Mouse (Mus musculus) thymus, adult 18-20 months (tissue): Measurements from ENCODE around the gene Capn13.
"Not testable (repeated sequence)": the region's sequence is repeated elsewhere in the genome, so short reads cannot be mapped to it uniquely, and the experiment has no call there.

Experiments
- DNase-seq, 2 experiments: peaks; one replicate each; pipeline ENCODE4 v3.0.0; 2022; ENCODE audit warnings: mixed read lengths in 2 of 2

Gene Capn13

DNA sequence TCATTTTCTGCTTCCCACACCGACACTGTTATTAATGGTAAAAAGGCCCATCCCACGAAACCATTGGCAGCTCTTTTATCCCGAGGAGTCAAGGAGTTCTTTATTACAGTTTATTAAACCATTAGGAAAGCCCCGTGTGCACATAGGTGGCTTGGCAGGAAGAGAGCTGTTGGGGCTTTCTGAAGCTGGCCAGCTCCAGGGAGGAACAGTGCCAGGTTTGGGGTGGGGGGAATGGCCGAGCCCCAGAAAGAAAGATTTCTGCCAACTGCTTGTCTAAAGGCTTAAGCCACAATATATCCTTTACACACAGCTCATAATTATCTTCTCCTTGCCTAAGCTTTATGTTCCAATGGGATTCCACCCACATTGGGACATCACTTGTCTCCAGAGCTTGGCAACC is 71.6 kb downstream of the Capn13 start:
- no peak for DNase-seq

DNA sequence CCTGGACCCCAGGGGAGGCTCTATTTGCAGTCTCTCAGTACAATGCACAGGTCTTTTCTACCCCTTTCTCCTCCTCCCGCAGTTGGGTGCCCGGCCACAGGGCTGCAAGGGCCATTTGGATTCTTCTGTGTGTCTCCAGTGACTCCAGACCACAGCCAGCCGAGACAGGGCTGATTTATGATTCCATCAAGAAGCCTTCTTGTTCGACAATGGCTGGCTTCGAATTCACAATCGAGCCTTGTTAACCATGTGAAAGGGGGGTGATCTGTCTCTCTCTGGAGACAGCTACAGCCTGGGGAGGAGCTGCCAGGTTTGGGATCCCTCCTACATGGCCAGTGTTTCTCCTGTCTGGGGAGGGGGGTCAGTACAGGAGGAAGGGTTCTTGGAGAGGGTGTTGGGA is 75.4 kb downstream of the Capn13 start:
- no peak for DNase-seq

DNA sequence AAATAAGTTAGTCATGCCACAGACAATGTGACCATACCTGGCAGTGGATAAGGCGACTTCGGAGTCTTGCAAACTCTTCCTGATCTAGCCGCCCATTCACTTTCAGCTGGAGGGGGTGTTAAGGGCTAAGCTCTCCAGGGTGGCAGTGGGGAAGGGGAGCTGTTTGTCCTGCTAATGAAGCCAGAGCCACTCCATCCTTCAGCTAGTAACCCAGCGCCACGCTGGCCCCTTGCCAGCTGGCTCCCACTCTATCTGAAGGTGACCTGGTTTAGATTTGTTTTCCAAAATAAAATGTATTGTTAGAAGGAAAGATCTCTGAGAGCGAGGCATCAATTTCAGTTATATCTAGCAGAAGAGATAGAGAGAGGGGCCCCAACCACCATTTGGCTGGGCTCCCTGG is 75.9 kb downstream of the Capn13 start:
- no peak for DNase-seq

DNA sequence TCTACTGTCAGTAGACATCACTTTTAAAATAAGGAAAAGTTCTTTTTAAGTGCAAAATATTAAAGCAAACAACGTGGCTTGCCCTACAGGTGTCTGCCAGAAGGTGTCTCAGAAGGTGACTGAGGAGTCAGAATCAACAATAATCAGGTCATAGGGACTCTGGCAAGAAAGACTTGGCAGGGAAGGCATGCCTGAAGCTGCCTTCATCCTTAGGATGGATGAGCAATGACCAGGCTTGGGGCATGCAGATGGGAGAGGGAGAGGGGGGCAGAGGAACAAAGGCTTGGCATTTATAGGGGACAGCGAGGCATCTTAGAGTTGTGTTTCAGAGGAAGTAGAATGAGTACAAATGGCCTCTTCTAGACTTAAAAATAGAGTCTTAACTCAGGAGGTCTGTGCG is 76.7 kb downstream of the Capn13 start:
- DNase-seq = no peak

DNA sequence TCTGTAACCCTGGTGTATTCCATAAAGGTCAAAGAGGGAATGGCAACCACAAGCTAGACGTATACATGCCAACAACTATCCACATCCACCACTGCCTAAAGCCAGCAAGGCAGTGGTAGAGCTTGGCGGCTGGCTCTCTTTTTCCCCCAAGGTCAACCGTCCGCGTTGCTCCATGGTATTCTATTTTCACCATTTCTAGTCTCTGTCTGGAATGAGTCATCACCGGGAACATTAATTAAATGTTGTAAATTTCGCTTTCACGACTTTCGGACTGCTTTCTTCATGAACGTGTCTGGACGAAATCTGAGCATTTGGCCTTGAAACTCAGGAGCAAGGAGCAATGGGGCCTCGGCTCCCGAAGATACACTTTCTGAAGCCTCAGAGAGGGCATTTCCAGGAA is 85.9 kb downstream of the Capn13 start:
- no peak for DNase-seq

DNA sequence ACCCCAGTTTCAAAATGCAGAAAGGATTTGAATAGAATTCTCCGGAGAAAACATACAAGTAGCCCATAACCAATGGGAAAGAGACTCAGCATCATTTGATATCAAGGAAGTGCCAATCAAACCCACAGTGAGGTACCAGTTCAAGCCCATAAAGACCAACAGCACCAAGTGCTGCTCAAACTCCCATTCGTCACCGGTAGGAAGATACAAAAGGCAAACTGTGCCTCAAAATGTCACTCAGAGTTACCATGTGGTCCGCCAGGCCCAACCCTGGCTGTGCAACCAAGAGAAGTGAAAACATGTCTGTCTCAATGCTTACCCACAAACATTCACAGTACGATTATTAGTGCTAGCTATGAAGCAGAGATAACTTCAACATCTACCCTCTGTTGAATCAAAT is 89.2 kb downstream of the Capn13 start:
- DNase-seq = no peak

DNA sequence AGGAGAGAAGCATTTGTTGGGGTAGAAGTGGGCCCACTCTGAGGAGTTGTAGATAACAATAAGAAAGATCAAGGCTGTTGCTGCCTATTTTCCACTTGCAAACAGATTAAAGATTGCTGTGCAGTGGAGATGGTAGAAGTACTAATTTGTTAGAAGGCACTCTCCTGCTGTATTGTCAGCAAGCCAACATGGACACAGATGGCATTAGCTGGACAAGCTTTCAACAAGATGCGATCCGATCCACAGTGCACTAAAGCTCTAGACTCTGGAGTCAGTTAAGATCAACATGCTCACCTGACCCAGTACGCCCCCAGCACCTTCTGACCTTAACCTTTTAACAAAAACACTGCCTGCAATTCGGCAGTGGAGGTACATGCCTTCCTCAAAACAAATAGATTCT is 92.0 kb downstream of the Capn13 start:
- DNase-seq = no peak

DNA sequence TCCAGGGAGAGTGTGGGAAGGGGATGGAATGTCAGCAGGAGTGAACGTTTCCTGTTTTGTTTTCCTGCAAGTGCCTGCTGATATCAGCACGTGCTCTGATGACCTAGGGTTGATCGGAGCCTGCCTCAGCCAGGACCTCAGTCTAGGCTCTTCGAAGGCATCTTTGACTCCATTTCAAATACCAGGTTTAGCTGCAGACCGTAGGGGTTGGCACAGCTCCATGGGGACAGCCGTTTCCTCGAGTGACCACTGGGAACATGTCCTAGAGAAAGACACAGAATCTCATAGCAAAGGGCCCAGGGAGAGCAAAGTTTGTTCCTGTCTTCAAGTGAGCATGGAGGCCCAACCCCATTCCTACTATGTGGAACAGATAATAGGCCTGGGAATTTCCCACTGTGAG is 94.0 kb downstream of the Capn13 start:
- DNase-seq = no peak

DNA sequence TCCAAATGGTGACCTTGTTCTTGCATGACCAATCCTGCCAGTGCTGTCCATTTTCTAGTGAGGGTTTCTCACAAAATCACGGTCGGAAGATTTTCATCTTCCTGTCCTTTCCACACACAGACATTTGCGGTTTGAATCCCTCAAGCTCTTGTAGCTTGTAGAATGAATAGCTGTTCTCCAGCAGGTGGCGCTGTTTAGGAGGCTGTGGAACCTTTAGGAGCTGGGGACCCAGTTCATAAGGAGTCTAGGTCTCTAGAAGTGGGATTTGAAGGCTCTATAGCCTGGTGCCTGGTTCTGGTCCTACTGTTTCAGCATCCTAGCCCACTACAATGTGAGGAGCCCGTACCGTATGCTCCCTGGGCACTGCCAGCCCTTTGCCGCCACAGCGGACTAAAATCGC is 95.0 kb downstream of the Capn13 start:
- no peak for DNase-seq

DNA sequence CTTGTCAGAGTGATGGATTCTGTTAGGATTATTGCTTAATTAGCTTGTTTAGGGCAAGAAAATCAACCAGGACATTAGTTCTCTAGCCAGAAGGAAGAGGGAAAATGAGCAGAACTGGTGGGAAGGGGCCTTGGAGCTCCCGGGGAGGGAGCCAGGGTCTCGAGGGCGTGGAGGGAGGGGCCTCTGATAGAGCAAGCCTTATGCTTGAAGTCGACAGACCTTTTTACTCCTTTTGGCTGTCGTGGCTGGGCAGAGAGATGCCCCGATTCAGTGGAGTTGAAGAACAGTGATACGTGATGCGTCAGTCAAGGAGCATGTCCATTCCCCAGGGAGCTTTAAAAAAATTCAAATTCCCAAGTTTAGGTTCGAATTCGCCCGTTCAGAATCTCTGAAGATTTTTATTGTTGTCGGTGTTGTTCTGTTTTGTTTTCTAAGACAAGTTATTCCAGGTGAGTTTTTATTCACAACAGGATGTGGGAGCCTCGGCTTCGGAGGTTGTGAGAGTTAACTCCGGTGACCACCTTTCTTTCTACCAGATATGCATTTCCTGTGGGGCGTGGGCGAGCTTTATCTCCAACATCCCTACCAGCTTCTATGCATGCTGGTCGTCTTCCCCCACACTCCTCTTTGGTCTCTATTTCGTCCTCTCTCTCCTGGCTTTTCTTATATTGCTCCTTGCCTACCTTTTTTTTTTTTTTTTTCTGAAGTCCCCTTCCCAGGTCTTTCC is 96.4 kb downstream of the Capn13 start:
- no peak for DNase-seq

DNA sequence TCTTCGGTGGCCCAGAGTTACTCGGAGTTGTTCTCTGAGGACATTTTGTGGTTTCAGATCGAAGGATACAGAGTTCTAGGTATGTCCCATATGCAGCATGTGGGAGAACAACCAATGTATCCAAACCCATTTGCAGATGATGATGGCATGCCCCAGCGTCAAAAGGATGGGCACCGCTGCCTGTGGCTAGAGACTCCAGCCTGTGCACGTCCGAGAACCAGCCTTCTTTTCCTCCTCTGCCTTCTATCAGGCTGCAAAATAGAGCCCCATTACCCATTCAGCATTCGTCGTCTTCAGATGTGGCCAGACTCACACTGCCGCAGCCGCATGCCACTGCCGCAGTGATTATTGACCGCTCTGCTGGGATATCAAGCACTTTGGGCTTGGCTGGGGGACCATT is 97.0 kb downstream of the Capn13 start:
- no peak for DNase-seq

DNA sequence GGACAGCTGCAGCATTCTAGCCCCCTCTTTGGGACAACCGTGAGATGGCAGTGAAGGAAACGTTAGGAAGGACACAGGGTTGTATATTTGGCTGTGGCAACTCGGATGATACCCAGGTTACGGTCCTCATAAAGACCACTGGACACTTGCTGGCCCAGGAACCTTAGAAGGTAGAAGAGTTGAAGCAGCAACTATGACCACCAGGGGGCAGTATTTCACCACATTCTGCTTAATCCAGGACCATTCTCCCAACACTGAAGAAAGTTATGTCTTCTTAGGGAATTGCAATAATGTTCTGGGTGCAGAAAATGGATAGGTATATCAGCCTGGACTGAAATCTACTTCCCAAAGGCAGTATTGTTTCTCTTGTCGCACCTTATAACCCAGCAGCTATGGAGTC is 97.4 kb downstream of the Capn13 start:
- DNase-seq = no peak

DNA sequence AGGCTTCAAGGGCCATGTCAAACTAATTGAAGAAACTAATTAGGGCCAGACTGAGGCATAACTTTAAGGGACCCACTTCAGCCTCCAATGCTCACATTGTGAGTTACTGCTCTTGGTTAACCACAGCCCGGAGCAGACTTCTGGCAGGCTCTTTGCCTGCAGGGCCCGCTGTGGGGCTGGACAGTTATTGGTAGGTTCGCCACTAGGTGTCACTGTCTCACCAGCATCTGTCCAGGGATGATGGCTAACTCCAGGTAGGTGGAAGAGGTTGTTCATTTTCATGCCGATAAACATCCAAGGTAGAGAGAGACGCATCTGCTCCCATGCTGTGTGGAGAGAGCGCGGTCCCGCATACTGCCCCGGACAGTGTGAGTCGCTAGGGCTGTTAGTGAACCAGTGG is 98.6 kb downstream of the Capn13 start:
- DNase-seq = peak; percentile 66 to 71

DNA sequence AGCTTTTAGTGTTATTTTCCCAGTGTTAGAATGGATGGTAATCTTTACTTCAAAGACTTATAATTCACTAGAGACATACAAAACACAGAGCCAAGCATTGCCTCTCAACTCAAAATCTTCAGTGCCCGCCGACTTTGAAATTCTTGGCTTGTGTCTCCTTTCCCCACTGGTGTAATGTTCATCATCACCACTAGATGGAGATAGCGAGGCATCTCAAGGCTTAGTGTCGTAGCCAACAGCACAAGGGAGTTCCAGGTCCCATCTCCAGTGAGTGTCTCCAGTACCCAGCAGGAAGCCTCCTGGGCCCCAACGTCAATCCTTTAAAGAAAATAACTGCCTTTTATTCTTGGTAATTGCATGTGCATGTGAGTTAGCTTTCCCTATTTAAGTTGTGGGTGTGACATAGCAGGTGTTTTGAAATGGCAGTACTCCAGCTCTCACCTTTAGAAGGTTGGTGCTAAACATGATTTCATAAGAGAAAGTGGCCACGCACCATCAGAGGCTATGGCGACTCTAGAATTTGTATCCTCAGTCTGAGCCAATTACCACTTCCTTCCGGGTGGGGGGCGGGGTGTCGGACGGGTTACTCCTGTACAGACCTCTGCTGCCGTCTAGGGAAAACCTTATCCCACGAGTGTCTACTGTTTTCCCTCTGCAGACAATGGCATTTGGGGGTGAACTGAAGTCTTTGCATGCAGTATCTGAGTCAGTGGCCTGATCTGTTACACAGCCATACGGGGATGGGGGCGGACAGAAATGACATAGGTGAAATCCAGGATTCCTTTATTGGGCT is 99.2 kb downstream of the Capn13 start:
- peak in 1 of 2 experiments; percentile 31 for DNase-seq

DNA sequence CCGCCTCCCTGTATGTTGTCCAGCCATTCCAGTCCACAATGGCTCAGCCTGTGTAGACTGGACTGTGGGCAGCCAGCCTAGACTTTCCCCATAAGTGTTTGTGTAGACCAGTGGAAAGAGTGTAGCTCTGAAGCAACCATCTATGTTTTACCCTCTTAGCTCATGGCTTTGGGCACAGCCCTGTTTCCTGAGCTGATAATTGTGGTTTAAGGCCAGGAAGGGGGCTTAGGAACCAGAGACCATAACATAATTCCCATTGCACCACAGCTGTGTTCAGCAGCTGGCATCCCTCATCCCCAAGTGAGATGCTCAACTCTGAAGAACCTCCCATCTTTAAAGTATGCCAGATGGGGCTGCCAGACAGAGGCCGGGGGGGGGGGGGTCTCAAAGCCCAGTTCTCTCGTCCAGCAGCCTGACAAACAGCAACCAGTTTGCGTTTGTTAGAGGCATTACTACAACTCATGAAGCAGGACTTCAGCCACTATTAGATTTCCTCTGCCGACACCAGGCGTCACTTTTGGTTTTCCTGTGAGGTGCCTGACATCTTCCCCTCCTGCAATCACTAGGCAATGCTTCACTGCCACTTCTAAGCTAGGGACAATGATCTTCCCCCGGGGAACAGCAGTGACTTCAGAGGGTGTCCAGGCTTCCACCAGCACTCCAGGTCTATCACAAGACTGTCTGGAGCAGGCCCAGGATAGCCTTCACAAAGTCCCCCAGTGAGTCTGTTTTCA is 100.4 kb downstream of the Capn13 start:
- DNase-seq = no peak

DNA sequence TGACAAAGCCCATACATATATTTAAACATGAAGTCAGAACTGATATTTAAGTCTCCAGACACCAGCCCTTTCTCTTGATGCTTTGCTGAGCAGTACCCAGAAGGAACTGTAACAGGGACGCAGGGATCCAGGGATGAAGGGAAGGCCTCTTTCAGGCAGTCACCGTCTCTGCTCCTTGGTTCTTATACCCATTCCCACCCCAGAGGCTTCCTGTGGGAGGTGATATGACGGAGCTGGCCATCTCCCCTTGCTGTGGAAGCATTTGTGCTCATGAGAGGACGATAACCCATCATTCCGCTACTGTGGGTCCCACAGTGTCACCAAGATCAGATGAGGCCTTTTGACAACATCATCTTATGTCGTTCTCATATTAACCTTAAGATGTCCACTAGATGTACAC is 101.7 kb downstream of the Capn13 start:
- no peak for DNase-seq

DNA sequence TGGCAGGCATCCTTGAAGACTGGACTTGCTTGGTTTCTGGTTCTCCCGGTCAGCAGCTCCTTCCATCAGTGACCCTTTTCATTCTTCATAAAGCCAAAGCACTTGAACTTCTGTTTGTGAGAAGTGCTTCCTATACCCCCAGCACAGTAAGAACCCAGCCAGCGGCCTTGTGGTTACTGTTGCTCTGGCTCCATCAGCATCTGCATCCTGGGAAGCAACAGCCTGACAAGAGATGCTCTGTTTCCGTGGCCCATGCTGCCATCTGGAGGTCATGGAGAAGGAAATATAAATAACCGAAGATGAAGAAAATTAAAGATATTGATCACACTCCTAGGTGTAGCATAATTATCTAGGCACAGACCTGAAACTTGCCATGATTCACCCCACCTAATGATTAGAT is 103.8 kb downstream of the Capn13 start:
- no peak for DNase-seq

DNA sequence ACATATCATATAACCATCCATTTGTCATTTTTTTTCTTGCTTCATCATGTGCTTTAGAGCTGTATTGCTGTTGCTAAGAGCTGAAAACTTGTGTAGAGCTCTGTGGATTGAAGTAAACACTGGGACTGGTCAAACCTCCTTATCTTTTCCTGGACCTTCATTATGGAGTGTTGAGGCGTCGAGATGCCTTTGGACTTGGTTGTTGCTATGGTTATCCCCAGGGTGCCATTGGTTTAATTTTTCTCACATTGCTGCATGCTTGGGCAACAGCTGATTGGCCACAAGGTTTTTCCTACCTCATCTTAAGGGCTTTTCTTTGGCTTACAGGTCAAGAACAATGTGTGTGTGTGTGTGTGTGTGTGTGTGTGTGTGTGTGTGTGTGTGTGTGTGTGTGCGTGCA is 107.4 kb downstream of the Capn13 start:
- no peak for DNase-seq

DNA sequence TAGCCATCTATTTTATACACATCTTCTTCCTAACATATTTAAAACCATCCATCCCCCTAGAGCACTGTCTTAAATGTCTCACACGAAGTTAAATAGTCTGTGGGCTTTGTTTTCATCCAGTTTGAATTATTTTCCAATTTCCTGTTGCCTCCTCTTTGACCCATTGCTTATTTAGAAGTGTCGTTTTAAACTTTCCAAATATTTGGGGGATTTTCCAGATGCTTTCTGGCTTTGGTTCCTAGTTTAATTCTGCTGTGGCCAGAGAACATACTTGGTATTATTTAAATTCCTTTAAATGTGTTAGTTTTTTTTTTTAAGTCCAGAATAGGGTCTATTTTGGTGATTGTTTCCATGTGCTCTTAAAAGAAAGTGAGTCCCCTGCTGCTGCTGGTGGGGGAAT is 116.4 kb downstream of the Capn13 start:
- no peak for DNase-seq

DNA sequence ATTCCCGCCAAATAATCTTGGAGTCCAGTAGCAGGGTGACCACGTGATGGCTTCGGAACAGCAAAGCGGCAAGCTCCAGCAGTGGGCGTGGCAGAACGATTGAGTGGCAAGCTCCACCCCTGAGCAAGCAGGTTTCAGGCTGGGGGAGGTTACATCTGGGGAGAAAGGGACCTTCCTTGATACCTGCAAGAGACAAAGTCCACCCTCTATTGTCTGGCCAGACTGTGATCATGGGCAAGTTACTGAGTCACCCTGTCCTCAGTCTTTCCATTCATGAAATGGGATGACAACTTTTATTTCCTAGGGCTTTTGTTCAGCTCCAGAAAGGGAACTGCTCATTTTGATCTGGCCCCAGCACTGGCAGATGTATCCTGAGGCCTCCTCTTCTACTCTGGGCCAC is 118.0 kb downstream of the Capn13 start:
- DNase-seq = not testable (repeated sequence)

DNA sequence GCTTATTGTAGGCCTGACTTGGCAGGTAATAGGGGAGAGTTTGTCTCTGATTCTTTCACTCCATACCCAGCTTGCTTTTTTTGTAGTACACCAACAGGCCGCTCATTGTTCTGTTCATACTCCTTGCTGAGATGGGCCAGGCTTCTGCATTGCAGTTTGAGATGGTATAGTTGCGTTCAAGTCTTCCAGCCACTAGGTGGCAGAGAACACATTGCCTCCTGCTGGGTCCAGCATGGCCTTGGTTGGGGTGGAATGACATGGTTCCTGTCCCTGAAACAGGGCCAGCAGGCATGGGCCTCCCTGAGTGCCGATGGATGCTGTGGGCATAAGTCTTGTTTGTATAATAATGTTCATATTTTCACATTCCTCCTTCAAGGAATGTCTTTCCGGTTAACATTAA is 122.9 kb downstream of the Capn13 start:
- no peak for DNase-seq

DNA sequence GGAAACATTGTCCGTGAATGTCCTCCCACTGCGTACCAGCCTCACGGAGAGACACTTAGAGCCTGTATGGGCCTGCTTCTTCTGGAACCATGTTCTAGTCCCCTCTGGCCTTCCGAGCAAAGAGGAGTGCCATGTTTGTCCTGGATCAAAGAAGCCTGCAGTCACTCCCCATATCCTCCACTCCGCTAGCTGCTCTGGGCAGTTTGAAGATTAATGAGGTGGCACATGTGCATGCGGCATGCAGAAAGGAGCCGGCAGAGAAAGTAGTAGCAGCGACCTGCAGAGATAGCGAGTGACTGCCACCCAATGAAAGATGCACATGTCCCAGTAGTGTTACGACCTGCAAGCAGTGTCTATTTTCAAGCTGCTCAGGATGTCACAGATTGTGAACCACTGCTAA is 125.6 kb downstream of the Capn13 start:
- DNase-seq = no peak

DNA sequence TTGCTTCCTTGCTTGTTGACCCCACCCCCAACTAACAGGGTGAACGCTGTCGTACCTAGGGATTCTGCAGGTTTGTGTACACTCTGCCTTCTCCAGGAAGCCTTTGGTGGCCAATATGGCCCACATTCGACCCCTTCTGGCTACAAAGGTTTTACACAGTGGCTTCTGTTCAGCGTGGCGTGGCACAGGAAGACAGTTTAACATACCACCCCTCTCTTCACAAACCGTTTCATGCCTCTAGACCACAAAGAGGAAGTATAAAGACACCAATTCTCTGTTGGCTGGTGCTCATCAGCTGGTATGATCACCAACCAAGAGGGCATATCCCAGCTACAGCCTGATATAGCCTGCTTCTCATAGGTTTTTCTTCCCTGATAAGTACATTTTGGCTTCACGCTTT is 126.9 kb downstream of the Capn13 start:
- DNase-seq = no peak
